Mouse (Mus musculus) brain, embryonic 14.5 days (tissue): ENCODE data around the gene Hsf5. TPM values are rescaled to one million over a fixed set of nuclear protein-coding genes. Genes with fewer than 3 reads are reported as not detected.
A peak's percentile ranks its signal among the peaks of the same experiment; 100 is the strongest.

Experiments
- DNase-seq: peaks from one replicate; pipeline ENCODE4 v3.0.0-alpha.2; 2011; ENCODE audit warnings: low read depth
- CTCF ChIP-seq: fragments of 200-500 bp; IDR thresholded peaks from 2 replicates; pipeline ENCODE4 v1.5.1; 2012; ENCODE audit warnings: inconsistent platforms, mild to moderate bottlenecking, moderate library complexity, borderline replicate concordance; ENCODE audit not compliant: insufficient read depth, insufficient read length; ENCODE audit errors: extremely low read depth
- POLR2A ChIP-seq: fragments of 200-500 bp; IDR thresholded peaks from 2 replicates; pipeline ENCODE4 v1.6.1; 2012; ENCODE audit warnings: mild to moderate bottlenecking, inconsistent platforms, borderline replicate concordance; ENCODE audit not compliant: poor library complexity, insufficient read depth, insufficient read length, severe bottlenecking; ENCODE audit errors: extremely low read depth
- polyA plus RNA-seq: library from polyadenylated mRNA; depleted of rRNA; stranded (reverse); fragments of >200 nt; gene quantifications from 2 replicates; pipeline ENCODE4 v1.2.3, GENCODE M21; 2012

The Hsf5 gene
- polyA plus RNA-seq, 1 experiment = 0.23 TPM

- no peak for DNase-seq
- TF ChIP-seq POLR2A (no peak), CTCF (no peak)
Observed at GRCm38 (mm10) chr11:87665224-87665623, 48.3 kb downstream of the Hsf5 start.

GRCm38 (mm10) chr11:87665658-87666057 is 48.7 kb downstream of the Hsf5 start:
- no peak for DNase-seq
- TF ChIP-seq CTCF = no peak
- TF ChIP-seq POLR2A = no peak

GRCm38 (mm10) chr11:87666256-87667035 is 49.5 kb downstream of the Hsf5 start:
- no peak for DNase-seq
- TF ChIP-seq POLR2A = no peak

- no peak for DNase-seq
- TF ChIP-seq POLR2A (no peak), CTCF (no peak)
Observed at GRCm38 (mm10) chr11:87667107-87668090, 50.4 kb downstream of the Hsf5 start.

- no peak for TF ChIP-seq POLR2A
- no peak for TF ChIP-seq CTCF
- DNase-seq = no peak
Observed at GRCm38 (mm10) chr11:87673282-87673681, 56.3 kb downstream of the Hsf5 start.

- no peak for TF ChIP-seq CTCF
- TF ChIP-seq POLR2A = no peak
- no peak for DNase-seq
Observed at GRCm38 (mm10) chr11:87675606-87676005, 58.6 kb downstream of the Hsf5 start.

GRCm38 (mm10) chr11:87677756-87678155 is 60.8 kb downstream of the Hsf5 start:
- TF ChIP-seq CTCF (no peak), POLR2A (no peak)

GRCm38 (mm10) chr11:87678545-87678944 is 61.6 kb downstream of the Hsf5 start:
- TF ChIP-seq POLR2A (no peak), CTCF (no peak)
- DNase-seq = no peak

More at GRCm38 (mm10) chr11:87677756-87678155, 60.8 kb downstream of the Hsf5 start:
- no peak for DNase-seq

- no peak for TF ChIP-seq POLR2A
- TF ChIP-seq CTCF = no peak
- no peak for DNase-seq
Observed at GRCm38 (mm10) chr11:87678976-87679375, 62.0 kb downstream of the Hsf5 start.

GRCm38 (mm10) chr11:87680786-87681185 is 63.8 kb downstream of the Hsf5 start:
- no peak for TF ChIP-seq POLR2A
- no peak for TF ChIP-seq CTCF
- no peak for DNase-seq

- DNase-seq = no peak
- TF ChIP-seq POLR2A (no peak), CTCF (no peak)
Observed at GRCm38 (mm10) chr11:87682096-87682495, 65.1 kb downstream of the Hsf5 start.

GRCm38 (mm10) chr11:87682838-87683571 is 66.0 kb downstream of the Hsf5 start:
- no peak for TF ChIP-seq CTCF
- no peak for TF ChIP-seq POLR2A
- DNase-seq = peak; percentile 31

GRCm38 (mm10) chr11:87686407-87686806 is 69.4 kb downstream of the Hsf5 start:
- TF ChIP-seq CTCF = no peak
- no peak for TF ChIP-seq POLR2A
- peak; percentile 65 for DNase-seq
